ENCODE assay signal across 8 mouse cellular contexts in the genomic region with DNA sequence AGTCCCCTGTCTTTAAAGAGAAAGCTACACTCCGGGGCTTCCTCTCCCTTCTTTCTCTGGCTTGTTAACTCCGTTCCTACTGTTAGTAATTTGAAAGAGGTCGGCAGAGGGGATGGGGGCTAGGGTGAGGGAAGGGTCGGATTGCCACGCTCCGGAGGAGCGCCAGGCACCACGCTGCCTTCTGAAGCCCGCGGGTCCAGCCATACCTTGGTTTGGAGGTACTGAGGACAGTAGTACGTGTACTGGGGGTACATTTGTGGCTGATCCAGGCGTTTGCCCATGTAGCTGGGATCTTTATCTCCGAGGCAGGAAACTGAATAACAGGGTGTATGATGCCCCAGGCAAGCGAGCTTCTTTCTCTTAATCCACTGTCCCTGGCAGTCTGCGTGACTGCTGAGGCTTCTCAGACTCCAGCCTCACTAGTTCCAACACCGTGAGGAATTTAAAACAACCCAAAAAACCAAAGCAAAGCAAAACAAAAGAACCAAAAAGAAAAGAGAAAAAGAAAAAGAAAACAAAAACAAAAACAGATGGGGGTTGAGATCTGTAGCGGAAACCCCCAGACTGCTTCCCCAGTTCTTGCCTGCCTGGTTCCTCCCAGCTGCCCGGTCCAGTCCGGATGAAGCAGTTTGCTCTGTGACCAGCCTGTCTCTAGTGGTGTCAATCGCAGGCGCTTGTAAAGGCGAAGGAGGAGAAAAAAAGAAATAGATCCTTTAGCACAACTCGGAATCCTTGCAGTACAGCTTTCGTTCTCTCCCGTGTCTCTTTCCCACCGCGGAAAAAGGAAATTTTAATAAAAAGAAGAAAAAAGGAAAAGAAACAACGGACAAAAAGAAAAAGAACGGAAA.
DNase-seq lines count a peak whose midpoint lies in the region; ATAC-seq and TF ChIP-seq lines count a peak whose summit lies in the region.

No protein-coding gene starts in this region.

- no peak for DNase-seq in spleen, adult 2 months (ENCODE audit: low read depth in 1 of 2, low spot score in 2 of 2)
- no peak for DNase-seq in spleen, adult 12 weeks (ENCODE audit: low spot score)
- DNase-seq in cerebellum, postnatal 25 days = peak; percentile 32 to 53
- peak; percentile 86 for DNase-seq in kidney, postnatal 0 days (ENCODE audit: low spot score)
- peak; percentile 51 for DNase-seq in lung, postnatal 14 days
- DNase-seq in testis, postnatal 10 days (ENCODE audit: low spot score) = peak; percentile 50

- peak overlapping the region; percentile 57; the same call in 1 of the 2 replicates for H3K27ac ChIP-seq in spleen, adult 2 months (ENCODE audit: insufficient read depth, low read length)
- peak overlapping the region; percentile 57 for H3K27ac ChIP-seq in heart, embryonic 11.5 days (ENCODE audit: low read depth, low read length)
- peak overlapping the region; percentile 82 for H3K27ac ChIP-seq in kidney, postnatal 0 days

- H3K4me3 ChIP-seq in spleen, adult 2 months (ENCODE audit: extremely low read depth, insufficient read depth, insufficient read length) = peak overlapping the region; percentile 38; the same call in 1 of the 2 replicates
- H3K4me3 ChIP-seq in heart, embryonic 11.5 days (ENCODE audit: low read depth, low read length) = peak overlapping the region; percentile 75
- peak overlapping the region; percentile 70 for H3K4me3 ChIP-seq in kidney, postnatal 0 days (replicated peaks; ENCODE audit: low read depth, low read length)

- H3K4me1 ChIP-seq in spleen, adult 2 months (ENCODE audit: control insufficient read depth, insufficient read depth, insufficient read length) = no peaks in the 10 kb centered on the region; the same call in 1 of the 2 replicates
- peaks cover 23% of the 10 kb centered on the region for H3K4me1 ChIP-seq in heart, embryonic 11.5 days (ENCODE audit: control insufficient read depth, insufficient read depth, low read length)
- peaks cover 15% of the 10 kb centered on the region for H3K4me1 ChIP-seq in kidney, postnatal 0 days (replicated peaks; ENCODE audit: insufficient read depth, low read length)

- TF ChIP-seq POLR2A in spleen, adult 2 months (IDR thresholded peaks at IDR 0.05; ENCODE audit: low read depth, low read length) = no peak

- 2% methylated on average over 29 of the region's 29 CpGs for WGBS in spleen, adult 2 months
- WGBS in heart, embryonic 11.5 days (ENCODE audit: insufficient replicate concordance) = under 1% methylated on average over 29 of the region's 29 CpGs
- under 1% methylated on average over 29 of the region's 29 CpGs for WGBS in kidney, postnatal 0 days

- no peaks in the 10 kb centered on the region; the same call in 1 of the 2 replicates for H3K27me3 ChIP-seq in spleen, adult 2 months (ENCODE audit: control insufficient read depth, insufficient read depth, low read length)
- no peaks in the 10 kb centered on the region for H3K27me3 ChIP-seq in heart, embryonic 11.5 days (ENCODE audit: control insufficient read depth, insufficient read depth, low read length)
- H3K27me3 ChIP-seq in kidney, postnatal 0 days (ENCODE audit: insufficient read depth, low read length) = no peaks in the 10 kb centered on the region

- ATAC-seq in heart, embryonic 11.5 days (replicated peaks; ENCODE audit: insufficient number of reproducible peaks, low FRiP score, low TSS enrichment) = no peak; the same call in none of the 2 replicates
- peak; percentile 59; the same call in 1 of the 2 replicates for ATAC-seq in kidney, postnatal 0 days (replicated peaks; ENCODE audit: low FRiP score, low read depth)
- ATAC-seq in activated CD4-positive, CD25-positive, alpha-beta regulatory T cell, adult 4 months = no peak

- peak overlapping the region; percentile 89 for H3K9ac ChIP-seq in heart, embryonic 11.5 days (ENCODE audit: low read depth, low read length)
- H3K9ac ChIP-seq in kidney, postnatal 0 days (ENCODE audit: low read depth, low read length) = peak overlapping the region; percentile 78

- no peaks in the 10 kb centered on the region for H3K36me3 ChIP-seq in spleen, adult 2 months (ENCODE audit: control insufficient read depth, insufficient read depth, low read length)
- H3K36me3 ChIP-seq in heart, embryonic 11.5 days (ENCODE audit: control insufficient read depth, insufficient read depth, low read length) = no peaks in the 10 kb centered on the region
- H3K36me3 ChIP-seq in kidney, postnatal 0 days (ENCODE audit: insufficient read depth, low read length) = no peaks in the 10 kb centered on the region

- peak overlapping the region; percentile 78 for H3K4me2 ChIP-seq in heart, embryonic 11.5 days
- H3K4me2 ChIP-seq in kidney, postnatal 0 days (ENCODE audit: low read length) = peak overlapping the region; percentile 68

- TF ChIP-seq CTCF in spleen, adult 2 months (IDR thresholded peaks at IDR 0.05; ENCODE audit: extremely low read depth, insufficient read depth, insufficient read length, insufficient replicate concordance) = no peak
- TF ChIP-seq CTCF in kidney, postnatal 0 days (IDR thresholded peaks at IDR 0.05; ENCODE audit: low read depth) = no peak

- H3K9me3 ChIP-seq in heart, embryonic 11.5 days (replicated peaks; ENCODE audit: control insufficient read depth, low read length) = no peaks in the 10 kb centered on the region
- H3K9me3 ChIP-seq in kidney, postnatal 0 days (replicated peaks; ENCODE audit: low read length) = no peaks in the 10 kb centered on the region

Comparison
In these comparisons a context has a peak if more than half of its experiments do, and no peak if none do; other contexts are left out.
1. DNase-seq: peak in cerebellum, postnatal 25 days (2 of 2), kidney, postnatal 0 days (single experiment), lung, postnatal 14 days (single experiment) and testis, postnatal 10 days (single experiment); none in spleen, adult 2 months (0 of 2) and spleen, adult 12 weeks (single experiment).
2. Peak in every context shown above with its lines, with median percentiles within 50 percentile points of each other: H3K27ac ChIP-seq and H3K4me3 ChIP-seq.